ENCODE assay signal across 19 mouse cellular contexts in the genomic region with DNA sequence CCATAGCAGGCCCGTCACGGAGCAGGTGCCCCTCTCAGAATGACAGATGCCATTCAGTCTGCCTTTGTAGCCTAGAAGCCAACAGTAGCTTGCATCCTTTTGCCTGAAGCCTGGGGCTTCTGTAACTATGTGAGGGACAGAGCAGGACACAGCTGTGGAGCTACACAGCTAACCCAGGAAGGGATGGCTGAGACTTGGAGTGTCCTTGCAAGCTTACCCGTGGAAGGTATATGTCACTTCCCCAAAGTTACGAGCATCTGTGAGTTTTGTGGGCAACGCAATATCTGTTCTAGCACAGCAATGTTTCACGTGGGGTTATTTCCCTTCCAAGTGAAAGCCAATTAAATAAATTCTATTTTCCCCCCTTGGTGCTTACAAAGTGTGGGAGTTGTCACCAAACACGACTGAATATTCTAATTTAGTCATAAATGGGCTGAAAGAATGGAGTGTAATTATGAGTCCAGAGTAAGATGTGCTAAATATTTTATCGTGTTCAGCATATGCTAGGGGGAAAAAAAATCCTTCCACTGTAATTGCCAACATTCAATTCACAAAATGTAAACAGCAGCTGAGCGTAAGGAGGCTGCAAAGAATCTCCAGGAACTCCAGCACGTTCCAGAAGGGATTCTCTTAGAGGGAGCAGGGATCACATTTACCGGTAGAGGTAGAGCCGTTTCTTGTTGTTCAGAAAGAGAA.
DNase-seq lines count a peak whose midpoint lies in the region; ATAC-seq and TF ChIP-seq lines count a peak whose summit lies in the region.
"Had no signal": no experiment of that assay in that cellular context is flagged by ENCODE, and none has a peak within 500 bp of the region (broad histone marks: within the 10 kb centered on the region; RNA-seq: fewer than 3 reads in every experiment).

No protein-coding gene starts in this region.

- WGBS in intestine, embryonic 16.5 days, result 61% methylated on average over 12 of the region's 12 CpGs
- 63% methylated on average over 12 of the region's 12 CpGs for WGBS in intestine, postnatal 0 days
- WGBS in midbrain, embryonic 16.5 days, result 72% methylated on average over 12 of the region's 12 CpGs
- WGBS in midbrain, embryonic 13.5 days, result 87% methylated on average over 12 of the region's 12 CpGs

- ATAC-seq in intestine, embryonic 16.5 days, result no peak
- ATAC-seq in intestine, postnatal 0 days, result no peak
- no peak for ATAC-seq in midbrain, embryonic 16.5 days
- no peak for ATAC-seq in midbrain, embryonic 13.5 days
- ATAC-seq in common myeloid progenitor, adult 5-6 weeks (replicated peaks; ENCODE audit: low read depth, poor library complexity, severe bottlenecking), result peak; percentile 63
- ATAC-seq: CD4-positive, CD25-positive, alpha-beta regulatory T cell, adult 4 months; midbrain, embryonic 15.5 days had no signal

- no peak overlapping the region for H3K4me2 ChIP-seq in intestine, embryonic 16.5 days (ENCODE audit: low read depth, low read length)
- no peak overlapping the region for H3K4me2 ChIP-seq in intestine, postnatal 0 days (replicated peaks; ENCODE audit: low read depth)
- no peak overlapping the region for H3K4me2 ChIP-seq in midbrain, embryonic 16.5 days (ENCODE audit: low read length)
- H3K4me2 ChIP-seq in midbrain, embryonic 13.5 days (replicated peaks), result no peak overlapping the region
- H3K4me2 ChIP-seq: hindbrain, embryonic 15.5 days; liver, embryonic 13.5 days; midbrain, embryonic 15.5 days had no signal

- 0 out of 2 replicates have a peak overlapping the region, but pooled peaks have one; percentile 23 for H3K27ac ChIP-seq in intestine, embryonic 16.5 days (ENCODE audit: low read length)
- H3K27ac ChIP-seq in intestine, postnatal 0 days (ENCODE audit: low read depth, low read length), result no peak overlapping the region
- H3K27ac ChIP-seq in midbrain, embryonic 16.5 days (ENCODE audit: low read length), result 0 out of 2 replicates have a peak overlapping the region, but pooled peaks have one; percentile 11
- H3K27ac ChIP-seq in midbrain, embryonic 13.5 days, result no peak overlapping the region
- H3K27ac ChIP-seq: hindbrain, embryonic 15.5 days; limb, embryonic 10.5 days; liver, embryonic 13.5 days; midbrain, embryonic 15.5 days had no signal

- H3K9me3 ChIP-seq in intestine, embryonic 16.5 days (ENCODE audit: control insufficient read depth, low read length), result no peaks in the 10 kb centered on the region
- no peaks in the 10 kb centered on the region for H3K9me3 ChIP-seq in intestine, postnatal 0 days (ENCODE audit: control insufficient read depth)
- H3K9me3 ChIP-seq in midbrain, embryonic 16.5 days (replicated peaks; ENCODE audit: control insufficient read depth, low read length, poor library complexity, severe bottlenecking), result peaks cover 4% of the 10 kb centered on the region; the same call in 1 of the 2 replicates
- H3K9me3 ChIP-seq in midbrain, embryonic 13.5 days, result 0 out of 2 replicates have a peak, but pooled peaks cover 3% of the 10 kb centered on the region
- H3K9me3 ChIP-seq: hindbrain, embryonic 15.5 days; limb, embryonic 10.5 days; liver, embryonic 13.5 days; midbrain, embryonic 15.5 days had no signal

- peak; percentile 38 for DNase-seq in splenic B cell, adult 2 months (ENCODE audit: low read depth, low spot score)
- no peak for DNase-seq in kidney, postnatal 36 days
- no peak for DNase-seq in embryo, embryonic 11 days
- DNase-seq: adrenal gland, adult 2 months; cerebellum, adult 9-11 months; heart, postnatal 14 days; liver, embryonic 13.5 days; lung, postnatal 4 days; right cerebral cortex, postnatal 4 days; thymus, postnatal 36 days had no signal

- H3K36me3 ChIP-seq in intestine, embryonic 16.5 days (ENCODE audit: control insufficient read depth, insufficient read depth, low read length), result no peaks in the 10 kb centered on the region
- no peaks in the 10 kb centered on the region for H3K36me3 ChIP-seq in intestine, postnatal 0 days (ENCODE audit: control insufficient read depth, insufficient read depth)
- H3K36me3 ChIP-seq in midbrain, embryonic 16.5 days (ENCODE audit: control insufficient read depth, insufficient read depth, low read length), result no peaks in the 10 kb centered on the region
- no peaks in the 10 kb centered on the region for H3K36me3 ChIP-seq in midbrain, embryonic 13.5 days
- H3K36me3 ChIP-seq in splenic B cell, adult 2 months (ENCODE audit: control insufficient read depth, insufficient read depth, low read length, poor library complexity, severe bottlenecking), result no peaks in the 10 kb centered on the region
- H3K36me3 ChIP-seq: hindbrain, embryonic 15.5 days; limb, embryonic 10.5 days; liver, embryonic 13.5 days; midbrain, embryonic 15.5 days had no signal

- TF ChIP-seq CTCF in intestine, postnatal 0 days (IDR thresholded peaks at IDR 0.05; ENCODE audit: low read depth), result no peak

- no peak overlapping the region for H3K4me3 ChIP-seq in intestine, embryonic 16.5 days (ENCODE audit: low read length)
- no peak overlapping the region for H3K4me3 ChIP-seq in intestine, postnatal 0 days (ENCODE audit: low read depth, low read length)
- H3K4me3 ChIP-seq in midbrain, embryonic 16.5 days (ENCODE audit: low read depth, low read length), result no peak overlapping the region
- H3K4me3 ChIP-seq in midbrain, embryonic 13.5 days (replicated peaks), result no peak overlapping the region
- H3K4me3 ChIP-seq: hindbrain, embryonic 15.5 days; limb, embryonic 10.5 days; liver, embryonic 13.5 days; midbrain, embryonic 15.5 days had no signal

- H3K4me1 ChIP-seq in intestine, embryonic 16.5 days (ENCODE audit: control insufficient read depth, insufficient read depth, low read length), result 0 out of 2 replicates have a peak, but pooled peaks cover 2% of the 10 kb centered on the region
- no peaks in the 10 kb centered on the region for H3K4me1 ChIP-seq in intestine, postnatal 0 days (replicated peaks; ENCODE audit: control insufficient read depth, insufficient read depth, low read length)
- no peaks in the 10 kb centered on the region for H3K4me1 ChIP-seq in midbrain, embryonic 16.5 days (ENCODE audit: control insufficient read depth, insufficient read depth, low read length)
- no peaks in the 10 kb centered on the region for H3K4me1 ChIP-seq in midbrain, embryonic 13.5 days (replicated peaks)
- H3K4me1 ChIP-seq: hindbrain, embryonic 15.5 days; limb, embryonic 10.5 days; midbrain, embryonic 15.5 days had no signal

- H3K27me3 ChIP-seq in intestine, embryonic 16.5 days (replicated peaks; ENCODE audit: control insufficient read depth, insufficient read depth, low read length), result no peaks in the 10 kb centered on the region
- no peaks in the 10 kb centered on the region for H3K27me3 ChIP-seq in intestine, postnatal 0 days (replicated peaks; ENCODE audit: control insufficient read depth, insufficient read depth, low read length)
- no peaks in the 10 kb centered on the region for H3K27me3 ChIP-seq in midbrain, embryonic 16.5 days (ENCODE audit: control insufficient read depth, insufficient read depth, low read depth, low read length)
- no peaks in the 10 kb centered on the region for H3K27me3 ChIP-seq in midbrain, embryonic 13.5 days
- H3K27me3 ChIP-seq in splenic B cell, adult 2 months (ENCODE audit: control insufficient read depth, insufficient read depth, low read length, poor library complexity, severe bottlenecking), result no peaks in the 10 kb centered on the region
- H3K27me3 ChIP-seq: hindbrain, embryonic 15.5 days; liver, embryonic 13.5 days; midbrain, embryonic 15.5 days had no signal

- no peak overlapping the region for H3K9ac ChIP-seq in intestine, embryonic 16.5 days (ENCODE audit: low read depth, low read length)
- no peak overlapping the region for H3K9ac ChIP-seq in intestine, postnatal 0 days (ENCODE audit: low read depth, low read length)
- no peak overlapping the region for H3K9ac ChIP-seq in midbrain, embryonic 16.5 days (ENCODE audit: low read depth, low read length)
- H3K9ac ChIP-seq in midbrain, embryonic 13.5 days (replicated peaks), result no peak overlapping the region
- H3K9ac ChIP-seq: hindbrain, embryonic 15.5 days; liver, embryonic 13.5 days; midbrain, embryonic 15.5 days had no signal

Comparison
In these comparisons a context has a peak if more than half of its experiments do, and no peak if none do; other contexts are left out.
1. H3K27ac ChIP-seq: peak in intestine, embryonic 16.5 days (single experiment) and midbrain, embryonic 16.5 days (single experiment); none in intestine, postnatal 0 days (single experiment) and midbrain, embryonic 13.5 days (single experiment).